Mouse (Mus musculus) gonadal fat pad, adult 2 months (tissue): ENCODE measurements at regions not wholly inside any gene's neighbourhood (a gene's known extent, or its start where the extent isn't known, plus 50 kb on each side); places are given as distances from the start of the nearest gene placed in this dataset.
A peak's percentile ranks its signal among the peaks of the same experiment; 100 is the strongest.

Experiments
- DNase-seq: peaks from one replicate; pipeline ENCODE4 v3.0.0-alpha.2; 2012; ENCODE audit warnings: low read depth

DNA sequence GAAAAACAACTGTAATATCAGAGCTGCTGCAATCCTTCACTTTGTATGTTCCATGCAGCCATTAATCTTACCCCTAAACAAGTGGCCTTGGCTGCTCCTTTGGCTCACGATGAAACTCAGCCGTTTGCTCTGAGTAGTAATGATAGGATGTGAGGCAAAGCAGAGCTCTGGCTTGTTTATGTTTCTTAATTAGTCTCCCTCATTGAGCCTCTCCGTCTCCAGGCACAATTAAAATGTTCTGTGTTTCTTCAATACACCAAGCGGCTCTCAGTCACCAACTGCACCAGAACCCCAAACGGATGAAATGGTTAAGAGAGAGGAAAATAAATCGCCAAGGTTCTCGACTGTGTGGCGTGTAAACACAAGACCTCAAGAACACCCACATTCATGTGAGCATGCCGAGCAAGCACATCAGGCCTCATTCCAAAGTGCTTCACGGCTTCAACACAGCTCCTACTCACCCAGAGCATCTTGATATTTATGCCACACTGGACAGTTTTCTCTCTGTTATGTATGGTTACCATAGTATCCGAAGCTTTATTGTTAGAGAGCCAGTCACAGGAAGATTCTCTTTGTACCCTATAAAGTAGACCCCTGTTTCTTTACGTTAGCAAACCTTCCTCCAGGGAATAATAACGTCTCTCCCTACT is 280.4 kb downstream of the Lyplal1 start:
- no peak for DNase-seq

DNA sequence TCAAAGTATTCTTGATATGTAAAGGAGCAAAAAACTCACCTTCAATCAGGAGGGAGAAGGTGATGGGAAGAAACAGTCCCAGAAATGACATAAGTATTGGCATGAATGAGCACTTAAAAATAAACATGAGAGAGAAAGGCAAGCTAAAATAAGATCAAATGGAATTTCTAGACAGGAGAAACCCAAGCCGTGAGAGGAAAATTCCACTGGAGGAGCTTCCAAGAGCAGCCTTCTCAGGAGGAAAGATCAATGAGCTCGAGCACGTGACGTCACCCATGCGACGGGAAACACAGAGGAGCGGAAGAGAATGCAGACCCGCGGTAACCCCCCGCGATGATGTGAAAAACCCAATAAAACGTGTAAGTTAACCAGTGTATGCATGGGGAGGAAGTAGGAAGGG is 274.6 kb downstream of the Lyplal1 start:
- no peak for DNase-seq

DNA sequence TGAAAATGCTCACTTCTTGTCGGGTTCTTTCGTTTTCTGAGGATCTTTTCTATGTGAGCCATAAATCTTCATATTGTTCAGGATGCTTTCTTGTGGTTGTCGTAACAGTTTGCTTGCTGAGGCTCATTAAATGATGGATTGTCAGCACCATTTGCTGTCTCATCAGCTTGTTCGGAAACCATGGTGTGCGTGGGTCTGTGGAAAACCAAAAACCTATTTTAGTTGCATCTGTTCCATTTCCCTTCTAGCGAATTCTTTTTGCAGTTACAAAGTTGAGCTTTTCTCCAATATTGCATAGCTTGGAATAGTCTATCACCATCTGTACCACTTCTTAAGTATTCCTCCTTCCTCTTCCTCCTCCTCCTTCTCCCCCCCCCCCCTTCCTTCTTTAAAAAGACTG is 269.9 kb downstream of the Lyplal1 start:
- DNase-seq, result no peak

DNA sequence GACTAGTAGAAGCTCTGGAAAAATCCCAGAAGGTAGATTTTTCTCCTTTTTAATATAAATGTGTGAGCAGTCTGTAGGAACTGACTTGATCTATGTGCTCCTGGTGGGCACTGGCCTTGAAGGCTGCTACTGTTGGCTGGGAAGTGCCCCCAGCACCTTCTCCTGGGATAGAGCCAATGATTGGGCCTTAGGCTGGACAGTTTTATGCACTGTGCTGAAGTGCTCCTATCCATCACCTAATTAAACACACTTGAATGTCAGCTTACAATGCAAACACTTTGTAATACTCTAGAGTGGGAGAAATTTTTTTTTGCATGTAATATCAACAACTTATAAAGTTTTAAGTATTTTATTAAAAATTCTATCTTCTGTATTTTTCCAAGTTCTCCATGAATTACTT is 266.5 kb downstream of the Lyplal1 start:
- DNase-seq, result no peak

DNA sequence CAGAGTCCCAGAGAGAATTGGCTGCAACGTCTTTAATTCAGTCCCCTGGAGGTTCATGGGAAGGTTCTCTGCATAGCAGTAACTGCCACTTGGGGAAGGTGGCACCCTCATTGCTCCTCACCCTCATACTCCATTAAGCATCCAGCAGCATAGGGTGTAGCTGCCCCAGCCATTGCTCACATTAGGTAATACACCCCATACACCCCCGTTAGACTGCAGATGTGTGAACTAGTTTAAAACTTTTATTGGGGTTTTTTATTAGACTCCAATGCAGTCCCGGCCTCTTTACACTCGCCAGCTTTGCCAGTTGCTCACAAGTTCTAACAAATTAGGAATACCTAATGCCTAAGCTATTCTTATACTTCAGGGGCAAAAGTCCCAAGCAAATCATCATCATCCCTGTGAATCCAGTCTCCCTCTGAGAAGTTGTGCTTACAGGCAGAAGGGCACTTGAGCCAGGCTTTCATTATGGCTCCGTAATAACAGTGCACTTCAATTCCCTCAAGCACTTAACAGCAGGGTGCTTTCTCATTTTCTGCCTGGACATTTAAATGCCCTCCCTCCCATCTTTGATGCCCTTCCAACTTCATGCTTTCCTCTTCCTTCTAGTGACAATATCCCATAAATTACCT is 265.7 kb downstream of the Lyplal1 start:
- DNase-seq, result no peak

DNA sequence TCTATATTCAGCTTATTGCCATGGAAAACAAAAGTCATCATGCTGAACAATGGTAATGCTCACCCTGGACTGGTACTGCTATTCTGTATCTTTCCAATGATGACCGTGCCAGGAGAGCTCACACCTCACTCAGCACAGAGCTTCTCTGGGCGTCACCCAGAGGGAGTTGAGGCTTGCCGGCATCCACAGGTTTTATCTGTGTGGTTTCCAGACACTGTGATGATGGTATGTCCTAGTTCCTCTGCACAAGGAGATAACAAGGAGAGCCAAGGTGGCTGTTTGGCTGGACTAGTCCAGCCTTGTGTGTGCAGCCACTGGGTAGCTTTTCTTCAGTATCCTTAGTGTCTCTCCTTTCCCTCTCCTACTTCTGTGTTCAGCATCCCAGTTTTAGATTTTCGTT is 255.4 kb downstream of the Lyplal1 start:
- DNase-seq, result no peak

DNA sequence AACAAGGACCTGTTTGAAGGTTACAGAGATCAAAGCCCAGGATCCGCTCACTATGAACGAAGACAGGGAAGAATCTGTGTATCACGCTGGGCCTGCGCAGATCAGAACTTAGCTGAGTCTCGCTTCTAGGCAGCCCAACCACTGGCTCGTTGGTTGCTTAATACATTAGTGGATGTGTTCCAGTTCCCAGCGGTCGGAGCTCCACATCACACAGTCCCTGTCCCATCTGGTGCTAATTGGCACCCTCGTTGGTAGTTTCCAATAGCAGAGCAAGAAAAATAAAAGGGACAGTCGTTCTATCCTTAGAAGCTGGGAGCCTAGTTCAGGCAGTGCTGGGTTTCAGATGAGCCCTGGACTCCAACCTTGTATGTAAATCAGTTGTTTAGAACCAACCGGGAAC is 251.2 kb downstream of the Lyplal1 start:
- no peak for DNase-seq

DNA sequence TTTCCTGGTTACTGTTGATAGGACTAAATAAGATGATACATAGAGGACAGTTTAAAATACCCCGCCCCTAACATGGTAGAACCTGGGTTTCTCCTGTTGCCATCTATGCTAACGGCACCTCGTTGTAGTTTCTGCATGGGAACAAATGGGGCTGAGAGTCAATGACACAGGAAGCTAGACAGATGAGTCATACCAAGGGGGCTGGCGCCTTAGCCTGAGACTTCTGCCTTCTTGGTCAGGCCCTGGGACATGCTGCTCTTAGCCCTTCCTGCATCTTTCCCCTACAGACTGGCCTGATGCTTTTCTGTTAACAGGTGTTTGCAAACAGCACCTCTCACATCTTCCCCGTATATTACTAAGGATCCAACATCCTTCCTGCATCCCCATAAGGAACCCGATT is 250.5 kb downstream of the Lyplal1 start:
- no peak for DNase-seq

DNA sequence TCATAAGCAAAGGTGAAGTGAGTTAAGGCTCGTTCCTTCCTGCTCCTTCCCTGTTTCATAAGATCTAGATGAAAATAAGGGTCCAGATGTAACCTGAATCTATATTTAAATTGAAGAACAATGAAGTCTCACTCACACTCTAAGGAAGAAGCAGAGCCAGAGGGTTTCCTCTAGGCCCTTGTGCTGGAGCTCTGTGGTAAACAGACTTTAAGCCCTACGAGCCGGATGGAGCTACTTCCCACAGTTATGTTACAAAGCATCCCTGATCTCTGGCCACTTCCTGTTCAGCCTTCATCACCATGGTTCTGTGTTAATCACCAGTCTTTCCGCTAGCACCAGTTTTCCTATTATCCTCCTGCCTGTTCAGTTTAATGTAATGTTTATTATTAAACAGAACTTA is 250.1 kb downstream of the Lyplal1 start:
- DNase-seq, result no peak

DNA sequence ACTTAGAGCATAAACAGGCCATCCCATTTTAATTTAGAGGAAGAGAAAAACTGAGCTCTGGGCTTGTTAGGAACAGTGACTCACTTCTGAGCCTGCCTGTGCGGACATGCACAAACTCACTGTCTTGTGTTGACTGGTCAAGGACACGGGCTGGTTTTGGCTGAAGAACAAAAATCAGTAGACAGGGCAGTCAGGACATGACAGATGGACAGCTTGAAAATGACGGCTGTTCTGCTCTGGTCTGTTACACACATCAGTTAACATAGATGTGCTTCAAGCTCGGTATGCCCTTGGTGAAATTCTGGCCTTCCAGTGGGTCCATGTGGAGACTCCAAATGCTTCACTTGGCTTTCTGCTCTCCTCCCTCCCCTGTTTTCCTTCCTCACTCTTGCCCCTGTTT is 248.4 kb downstream of the Lyplal1 start:
- no peak for DNase-seq

DNA sequence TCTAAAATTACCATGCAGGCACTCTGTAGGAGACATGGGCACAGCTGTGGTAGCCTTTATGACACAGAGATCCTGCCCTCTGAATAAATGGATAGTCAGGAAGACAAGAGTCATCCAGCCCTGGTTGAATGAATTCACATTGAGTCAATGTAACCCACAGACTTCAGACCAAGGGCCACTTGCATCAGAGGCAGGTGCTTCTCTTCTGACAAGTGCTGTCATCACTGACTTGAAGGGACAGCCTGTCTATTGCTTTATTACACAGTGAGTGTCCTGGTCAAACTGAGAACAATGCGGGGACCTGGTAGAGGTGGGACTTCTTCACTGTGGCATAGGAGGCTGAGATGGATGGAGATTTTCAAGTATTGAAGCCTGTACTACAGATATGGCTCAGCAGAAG is 230.1 kb downstream of the Lyplal1 start:
- DNase-seq, result no peak

DNA sequence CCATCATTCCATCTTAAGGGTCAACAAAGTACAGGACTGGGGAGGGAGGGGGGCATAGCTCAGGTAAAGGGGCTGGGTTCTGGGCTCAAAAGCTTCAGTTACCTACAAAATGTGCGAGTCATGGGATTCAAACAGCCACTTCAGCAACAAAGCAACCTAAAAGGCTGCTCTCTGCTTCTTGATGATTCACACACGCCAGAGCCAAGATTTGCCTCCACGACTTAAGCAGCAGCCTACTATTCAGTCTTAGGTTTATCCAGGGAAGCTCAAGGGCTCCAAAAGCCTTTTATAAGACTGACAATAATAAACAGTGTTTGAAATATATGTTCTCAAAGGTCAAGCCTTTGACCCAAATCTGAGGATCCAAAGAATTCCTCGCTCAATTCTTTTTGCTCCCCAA is 225.3 kb downstream of the Lyplal1 start:
- no peak for DNase-seq

DNA sequence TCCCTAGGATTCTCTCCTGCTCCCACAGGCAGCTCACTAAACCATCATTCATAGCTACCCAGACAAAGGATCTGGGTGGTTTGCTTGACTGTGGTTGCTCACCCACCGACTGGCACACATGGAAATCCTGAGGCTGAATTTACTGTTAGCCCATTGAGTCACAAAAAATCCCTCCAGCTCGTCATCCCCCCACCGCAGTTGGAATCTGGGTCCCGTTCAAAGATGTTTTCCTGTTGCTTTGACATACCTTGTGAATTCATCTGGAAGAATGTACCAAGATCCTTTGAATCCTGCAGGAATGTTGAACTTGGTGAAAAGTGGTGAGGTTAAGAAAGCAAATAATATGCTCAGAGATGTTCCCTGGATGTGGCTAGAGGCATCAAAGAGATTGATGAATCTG is 223.7 kb downstream of the Lyplal1 start:
- DNase-seq, result no peak

DNA sequence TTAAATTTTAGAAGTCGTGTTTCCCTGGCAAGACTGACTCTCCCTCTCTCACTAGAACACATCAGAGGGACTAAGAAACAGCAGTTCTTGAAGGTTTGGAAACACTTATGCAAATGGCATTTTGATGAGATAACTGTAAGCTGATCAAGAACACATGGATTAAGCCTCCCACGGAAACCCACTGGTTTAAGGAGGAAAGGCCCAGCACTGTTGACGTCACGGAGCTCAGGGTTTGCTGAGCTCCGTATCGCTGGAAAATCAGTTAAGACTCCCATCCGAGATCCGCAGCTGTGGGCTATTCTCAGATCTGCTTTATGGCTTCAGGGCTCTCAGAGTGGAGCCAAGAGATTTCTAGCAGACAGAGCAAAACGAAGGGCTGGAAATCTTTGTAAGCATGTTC is 218.6 kb downstream of the Lyplal1 start:
- DNase-seq, result no peak

DNA sequence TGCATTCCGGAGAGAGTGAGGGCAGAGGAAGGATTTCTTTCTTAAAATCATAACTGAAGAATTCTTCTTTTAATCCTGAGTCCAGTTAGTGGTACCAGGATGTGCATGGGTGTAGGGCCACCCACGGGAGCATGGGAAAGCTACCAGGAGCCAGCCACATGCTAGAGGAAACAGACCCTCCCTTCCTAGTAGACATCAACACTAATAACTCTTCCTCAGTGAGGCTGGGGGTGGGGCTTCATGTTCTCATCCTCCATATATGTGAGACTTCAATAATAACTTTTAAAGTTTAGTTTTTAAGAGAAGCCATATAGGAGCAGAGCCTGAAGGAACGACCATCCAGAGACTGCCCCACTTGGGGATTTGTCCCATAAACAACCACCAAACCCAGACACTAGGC is 216.8 kb downstream of the Lyplal1 start:
- no peak for DNase-seq

DNA sequence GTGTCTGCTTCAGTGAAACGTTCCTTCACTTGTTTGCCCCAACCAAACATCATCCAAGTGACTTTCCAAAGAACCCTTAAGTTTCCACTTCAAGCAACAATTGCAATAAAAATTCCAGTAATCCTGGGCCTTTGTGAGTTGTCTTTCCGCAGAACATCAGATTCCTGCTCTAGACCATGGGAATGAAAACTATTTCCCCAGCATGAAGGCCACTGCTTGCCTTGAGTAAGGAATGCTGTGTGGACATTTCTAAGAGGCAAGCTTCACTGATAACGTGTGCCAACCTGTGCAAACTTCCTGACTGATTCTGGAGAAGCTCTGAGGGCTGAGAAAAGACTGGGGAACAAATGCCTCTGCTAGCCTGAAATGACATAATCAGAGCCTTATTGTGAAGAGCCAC is 214.7 kb downstream of the Lyplal1 start:
- DNase-seq, result no peak

DNA sequence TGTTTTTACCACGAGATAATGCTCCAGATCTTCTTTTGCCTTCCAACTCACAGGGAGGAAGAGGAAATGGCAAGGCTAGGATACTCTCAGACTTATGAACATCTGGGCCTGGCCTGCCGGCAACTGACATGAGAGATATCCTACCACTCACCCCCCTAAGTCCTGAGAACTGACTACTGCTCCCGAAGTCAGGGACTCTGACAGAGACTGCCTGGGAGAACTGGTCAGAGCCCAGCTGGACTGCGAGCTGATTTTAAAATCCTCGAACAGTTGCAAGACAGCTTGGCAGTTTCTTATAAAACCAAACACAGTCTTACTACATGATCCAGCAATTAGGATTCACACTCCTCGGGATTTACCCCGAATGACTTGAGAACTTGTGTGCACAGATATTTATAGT is 211.4 kb downstream of the Lyplal1 start:
- no peak for DNase-seq

DNA sequence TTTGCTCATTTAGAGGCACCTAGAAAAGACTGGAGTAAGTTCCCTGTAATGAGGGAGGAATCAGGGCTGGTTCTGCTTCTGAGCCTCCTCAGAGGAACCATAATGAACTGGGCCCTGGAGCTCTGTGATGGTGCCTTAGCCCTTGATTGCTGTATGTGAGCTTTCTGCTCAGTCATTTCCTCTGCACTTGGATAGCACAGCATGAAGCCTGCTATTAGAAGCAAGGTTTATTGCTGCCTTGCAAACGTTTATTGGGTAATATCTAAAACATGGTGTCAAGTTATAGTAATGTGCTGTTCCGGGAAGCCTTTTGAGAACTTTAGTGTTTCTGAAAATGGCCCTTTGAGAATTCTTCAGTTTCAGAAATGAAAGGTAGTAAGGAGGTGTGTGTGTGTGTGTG is 201.5 kb downstream of the Lyplal1 start:
- DNase-seq, result no peak

DNA sequence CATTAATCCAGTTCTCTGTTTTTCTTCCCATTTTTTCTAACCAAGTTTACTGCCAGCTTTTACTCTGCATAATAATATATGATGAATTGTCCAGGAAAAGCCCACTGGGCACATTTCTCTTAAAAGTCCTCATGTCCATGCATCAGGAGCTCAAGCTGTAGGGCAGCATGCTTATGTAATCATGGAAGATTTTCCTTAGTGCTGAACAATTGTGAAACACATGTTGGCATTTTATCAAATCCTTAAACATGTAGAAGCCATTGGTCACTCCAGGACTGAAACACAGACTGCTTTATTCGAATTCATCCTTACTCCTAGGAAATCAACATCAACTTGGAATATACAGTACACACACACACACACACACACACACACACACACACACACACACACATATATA is 198.4 kb downstream of the Lyplal1 start:
- no peak for DNase-seq

DNA sequence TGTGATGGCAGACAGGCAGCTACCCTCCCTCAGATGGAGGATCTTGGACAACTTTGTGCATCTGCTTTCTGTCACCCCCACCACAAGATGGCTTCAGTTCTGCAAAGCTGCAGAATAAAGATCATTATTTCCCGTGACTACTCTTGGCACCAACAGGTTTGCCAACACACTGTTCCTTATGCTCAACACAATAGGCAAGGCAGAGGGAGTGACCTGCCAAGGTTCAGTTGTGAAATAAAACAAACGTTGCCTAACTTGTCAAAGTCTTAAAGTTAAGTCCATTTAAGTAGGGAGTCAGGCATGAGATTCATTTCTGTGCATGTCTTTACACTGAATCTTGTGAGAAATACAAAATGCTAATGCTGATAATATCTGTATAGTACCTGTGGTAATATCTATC is 193.4 kb downstream of the Lyplal1 start:
- peak; percentile 33 for DNase-seq

DNA sequence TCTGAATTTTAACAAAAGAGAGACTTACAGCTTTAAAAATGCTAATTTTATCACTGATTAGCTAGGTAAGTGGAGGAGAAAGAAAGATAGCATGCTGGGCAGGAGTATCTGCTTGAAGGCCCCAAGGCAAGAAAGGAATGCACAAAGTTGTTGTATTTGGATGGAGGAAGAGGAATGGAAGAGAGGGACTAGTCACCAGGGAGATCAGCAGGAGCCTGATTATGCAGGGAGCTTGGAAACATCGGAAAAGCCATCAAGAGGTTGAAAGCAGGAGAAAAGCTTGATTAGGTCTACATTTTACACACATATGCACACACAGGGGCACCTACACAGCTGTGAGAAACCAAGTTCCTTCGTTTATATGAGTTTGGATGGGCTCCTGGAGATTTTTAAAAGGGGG is 188.1 kb downstream of the Lyplal1 start:
- no peak for DNase-seq

DNA sequence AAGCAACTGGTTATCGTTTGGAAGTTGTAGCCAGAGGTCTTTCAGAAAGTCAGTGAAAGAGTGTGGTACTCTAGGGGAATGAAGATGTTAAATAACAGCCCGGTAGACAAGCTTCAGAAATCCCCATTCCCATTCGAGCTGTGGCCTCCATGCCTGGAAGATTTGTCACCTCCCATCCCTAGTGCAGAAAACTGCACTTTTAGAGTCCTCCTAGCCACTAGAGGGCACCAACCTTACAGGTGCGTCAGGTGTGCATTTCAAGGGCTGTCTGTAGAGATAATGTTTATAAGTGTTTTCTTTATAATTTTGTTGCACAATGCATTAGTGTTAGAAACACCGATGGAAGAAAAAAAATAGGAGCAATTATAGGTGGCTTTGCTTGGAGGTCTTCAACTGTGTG is 187.3 kb downstream of the Lyplal1 start:
- no peak for DNase-seq

DNA sequence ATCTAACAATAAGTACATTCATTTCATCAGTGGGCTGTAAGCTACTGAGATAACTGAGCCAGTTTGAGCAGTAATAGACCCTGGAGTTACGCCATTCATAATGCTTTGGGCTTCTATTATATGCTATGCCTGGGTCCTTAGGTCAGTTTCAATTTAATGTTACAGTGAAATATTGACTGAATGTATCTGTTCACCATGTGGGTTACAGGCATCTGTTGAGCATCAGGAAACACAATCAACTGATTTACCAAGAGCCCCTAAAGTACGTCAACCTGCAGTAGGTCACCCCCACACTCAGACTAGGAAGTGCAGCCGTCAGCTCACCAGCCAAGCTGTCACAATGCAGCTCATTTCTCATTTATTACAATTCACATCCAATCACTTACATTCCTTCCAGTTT is 183.5 kb downstream of the Lyplal1 start:
- DNase-seq, result no peak

DNA sequence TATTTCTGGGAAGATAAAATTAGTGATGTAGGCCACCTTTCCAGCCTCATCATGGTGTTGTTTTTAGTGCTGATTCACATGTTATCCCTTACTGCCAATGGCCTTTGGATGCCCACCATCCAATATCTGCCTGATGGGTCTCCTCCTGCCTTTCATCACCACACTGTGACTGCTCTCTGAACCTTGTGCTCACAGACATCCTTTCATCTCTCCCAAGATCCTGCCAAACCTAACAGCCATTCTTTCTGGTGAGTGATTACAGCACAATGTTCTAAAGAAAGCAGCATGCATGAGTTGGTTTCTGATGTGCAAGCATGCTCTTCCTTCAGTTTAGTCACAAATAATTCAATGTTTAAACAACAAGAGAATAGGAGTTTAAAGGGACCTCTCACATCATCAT is 180.1 kb downstream of the Lyplal1 start:
- DNase-seq, result no peak
